Mouse (Mus musculus) ES-Bruce4 (cell line): ENCODE measurements around the gene Tsnax.

ENCODE experiments used
- CTCF ChIP-seq: IDR thresholded peaks from one replicate; pipeline ENCODE4 v1.8.1; 2011; ENCODE audit warnings: low read depth, low read length
- EP300 ChIP-seq: IDR thresholded peaks from 2 replicates; pipeline ENCODE4 v1.6.1; 2011; ENCODE audit warnings: low read depth, low read length; ENCODE audit not compliant: insufficient read depth
- POLR2A ChIP-seq: IDR thresholded peaks from one replicate; pipeline ENCODE4 v1.8.1; 2011; ENCODE audit warnings: low read length; ENCODE audit not compliant: insufficient read depth

DNA sequence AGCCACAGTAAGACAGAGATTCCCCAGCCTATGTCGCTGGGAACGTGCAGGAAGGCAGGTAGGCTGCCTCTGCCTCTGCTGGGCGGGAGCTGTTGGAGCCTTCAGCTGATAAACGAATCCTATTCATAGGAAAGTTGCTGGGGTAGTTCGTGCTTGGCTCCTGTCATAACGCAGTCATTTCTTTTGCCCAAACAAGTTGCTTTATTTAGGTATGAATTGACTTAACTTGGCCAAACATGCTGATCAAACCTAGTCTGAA lies 21.2 kb upstream of the Tsnax start:
- TF ChIP-seq CTCF, result no peak
- no peak for TF ChIP-seq EP300
- no peak for TF ChIP-seq POLR2A
